Mouse (Mus musculus) embryonic facial prominence, embryonic 14.5 days (tissue): ENCODE measurements around the gene Naglu. TPM values are rescaled to one million over a fixed set of nuclear protein-coding genes. Genes with fewer than 3 reads are reported as not detected.

Experiments used
- ATAC-seq: fragments of 200-750 bp; cut with Nextera tagmentation; 2 replicates; pipeline ENCODE4 v1.8.0; 2017; ENCODE audit warnings: low read depth, moderate number of reproducible peaks, moderate TSS enrichment
- DNase-seq: peaks from one replicate; pipeline ENCODE4 v3.0.0-alpha.2; 2015; ENCODE audit warnings: low spot score
- H3K27ac ChIP-seq: fragments of 300-500 bp; sonication (generic); replicated peaks from 2 replicates; pipeline ENCODE4 v1.5.1; 2014; ENCODE audit warnings: low read depth, mild to moderate bottlenecking, low read length, moderate library complexity
- H3K27me3 ChIP-seq: fragments of 300-500 bp; sonication (generic); replicated peaks from 2 replicates; pipeline ENCODE4 v1.6.1; 2014; ENCODE audit warnings: low read length; ENCODE audit not compliant: control insufficient read depth, insufficient read depth
- H3K36me3 ChIP-seq: fragments of 300-500 bp; sonication (generic); 2 replicates; pipeline ENCODE4 v1.6.1; 2014; ENCODE audit warnings: low read length, mixed read lengths; ENCODE audit not compliant: control insufficient read depth, insufficient read depth
- H3K4me1 ChIP-seq: fragments of 300-500 bp; sonication (generic); 2 replicates; pipeline ENCODE4 v1.6.1; 2014; ENCODE audit warnings: antibody characterized with exemption, low read length; ENCODE audit not compliant: control insufficient read depth, insufficient read depth
- H3K4me2 ChIP-seq: fragments of 300-500 bp; sonication (generic); 2 replicates; pipeline ENCODE4 v1.6.1; 2014; ENCODE audit warnings: low read depth, mild to moderate bottlenecking, low read length, moderate library complexity, mixed read lengths
- H3K4me3 ChIP-seq: fragments of 300-500 bp; sonication (generic); 2 replicates; pipeline ENCODE4 v1.5.1; 2014; ENCODE audit warnings: low read depth, mild to moderate bottlenecking, low read length
- H3K9ac ChIP-seq: fragments of 300-500 bp; sonication (generic); 2 replicates; pipeline ENCODE4 v1.6.1; 2014; ENCODE audit warnings: low read depth, mild to moderate bottlenecking, low read length, moderate library complexity, mixed read lengths
- H3K9me3 ChIP-seq: fragments of 300-500 bp; sonication (generic); 2 replicates; pipeline ENCODE4 v1.6.1; 2016; ENCODE audit warnings: low read length; ENCODE audit not compliant: control insufficient read depth
- WGBS: fragments of 180-500 bp; shearing (Covaris S2); extraction: QIAGEN DNeasy Blood & Tissue Kit; methylation state at CpG from one replicate; pipeline ENCODE4 v1.1.7; 2014; 5-methylcytosine and 5-hydroxymethylcytosine counted together
- polyA plus RNA-seq: library from polyadenylated mRNA; unstranded; fragments of >200 nt; fragmentation: Nextera tagmentation; extraction: Ambion mirVana; gene quantifications from 2 replicates; pipeline ENCODE4 v1.2.1, GENCODE M21; 2014

Gene Naglu
- polyA plus RNA-seq, 1 experiment from 2014 or later, result 13.9 TPM

DNA sequence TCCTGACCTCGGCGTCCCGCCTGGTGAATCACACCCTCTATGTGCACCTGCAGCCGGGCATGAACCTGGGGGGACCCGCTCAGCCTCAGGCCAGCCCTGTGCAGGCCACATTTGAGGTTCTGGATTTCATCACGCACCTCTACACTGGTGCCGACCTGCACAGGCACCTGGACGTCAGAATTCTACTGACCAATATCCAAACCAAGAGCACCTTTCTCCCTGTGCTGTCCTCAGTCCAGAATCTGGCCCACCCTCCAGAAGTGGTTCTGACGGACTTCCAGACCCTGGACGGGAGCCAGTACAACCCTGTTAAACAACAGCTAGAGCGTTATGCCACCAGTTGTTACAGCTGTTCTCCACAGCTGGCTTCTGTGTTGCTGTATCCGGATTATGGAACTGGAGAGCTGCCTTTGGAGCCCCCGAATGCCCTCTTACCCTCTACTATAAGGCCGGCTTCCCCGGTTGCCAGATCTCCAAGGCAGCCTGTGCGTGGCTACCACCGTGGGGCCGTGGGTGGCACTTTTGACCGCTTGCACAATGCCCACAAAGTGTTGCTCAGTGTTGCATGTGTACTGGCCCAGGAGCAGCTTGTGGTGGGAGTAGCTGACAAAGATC, 13.4 kb downstream of the Naglu start:
- Histone ChIP-seq H3K27me3 (peaks cover 35% of the 10 kb centered on the region), H3K4me3 (peak overlapping the region; percentile 88), H3K27ac (peak overlapping the region; percentile 91), H3K36me3 (peaks cover 10% of the 10 kb centered on the region; the same call in 1 of the 2 replicates), H3K9ac (peak overlapping the region; percentile 90), H3K4me1 (peaks cover 10% of the 10 kb centered on the region), H3K9me3 (no peaks in the 10 kb centered on the region), H3K4me2 (peak overlapping the region; percentile 95)
- WGBS, result 30% methylated on average over 19 of the region's 19 CpGs
- DNase-seq (no peak), ATAC-seq (no peak)

DNA sequence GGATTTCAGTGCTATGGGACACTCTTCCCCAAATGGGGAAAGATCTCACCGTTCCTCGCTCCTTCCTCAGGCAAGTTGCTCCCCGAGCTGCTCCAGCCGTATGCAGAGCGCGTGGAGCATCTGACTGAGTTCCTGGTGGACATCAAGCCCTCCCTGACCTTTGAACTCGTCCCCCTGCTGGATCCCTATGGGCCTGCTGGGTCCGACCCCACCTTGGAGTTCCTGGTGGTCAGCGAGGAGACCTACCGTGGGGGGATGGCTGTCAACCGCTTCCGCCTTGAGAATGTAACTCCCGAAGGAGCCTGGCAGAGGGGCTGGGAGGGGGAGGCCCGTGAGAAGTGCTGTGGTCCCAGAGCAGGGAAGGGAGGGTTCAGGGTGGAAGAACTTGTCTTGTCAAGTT, 14.4 kb downstream of the Naglu start:
- H3K4me2 ChIP-seq, result no peak overlapping the region
- ATAC-seq (no peak), DNase-seq (no peak)
- H3K27ac ChIP-seq, result no peak overlapping the region
- no peak overlapping the region for H3K9ac ChIP-seq
- no peak overlapping the region for H3K4me3 ChIP-seq
- peaks cover 25% of the 10 kb centered on the region for H3K27me3 ChIP-seq
- H3K36me3 ChIP-seq, result peaks cover 19% of the 10 kb centered on the region
- H3K4me1 ChIP-seq, result peaks cover 10% of the 10 kb centered on the region
- WGBS, result 86% methylated on average over 14 of the region's 14 CpGs
- H3K9me3 ChIP-seq, result no peaks in the 10 kb centered on the region

DNA sequence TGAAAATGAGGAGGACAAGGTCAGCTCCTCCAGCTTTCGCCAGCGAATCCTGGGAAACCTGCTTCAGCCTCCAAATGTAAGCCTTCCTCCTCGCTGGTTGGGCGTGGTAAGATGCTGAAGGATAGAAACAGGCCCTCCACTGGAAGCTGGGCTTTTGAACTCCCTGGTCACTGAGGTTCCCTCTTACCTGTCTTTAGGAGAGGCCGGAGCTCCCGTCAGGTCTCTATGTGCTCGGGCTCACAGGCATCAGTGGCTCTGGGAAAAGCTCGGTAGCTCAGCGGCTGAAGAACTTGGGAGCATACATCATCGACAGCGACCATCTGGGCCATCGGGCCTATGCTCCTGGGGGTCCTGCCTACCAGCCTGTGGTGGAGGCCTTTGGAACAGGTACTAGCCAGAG, 15.0 kb downstream of the Naglu start:
- ATAC-seq (no peak), DNase-seq (no peak)
- Histone ChIP-seq H3K27ac (no peak overlapping the region), H3K9ac (no peak overlapping the region), H3K36me3 (peaks cover 25% of the 10 kb centered on the region), H3K9me3 (no peaks in the 10 kb centered on the region), H3K27me3 (peaks cover 19% of the 10 kb centered on the region), H3K4me1 (peaks cover 10% of the 10 kb centered on the region), H3K4me2 (no peak overlapping the region), H3K4me3 (no peak overlapping the region)
- 91% methylated on average over 12 of the region's 12 CpGs for WGBS

DNA sequence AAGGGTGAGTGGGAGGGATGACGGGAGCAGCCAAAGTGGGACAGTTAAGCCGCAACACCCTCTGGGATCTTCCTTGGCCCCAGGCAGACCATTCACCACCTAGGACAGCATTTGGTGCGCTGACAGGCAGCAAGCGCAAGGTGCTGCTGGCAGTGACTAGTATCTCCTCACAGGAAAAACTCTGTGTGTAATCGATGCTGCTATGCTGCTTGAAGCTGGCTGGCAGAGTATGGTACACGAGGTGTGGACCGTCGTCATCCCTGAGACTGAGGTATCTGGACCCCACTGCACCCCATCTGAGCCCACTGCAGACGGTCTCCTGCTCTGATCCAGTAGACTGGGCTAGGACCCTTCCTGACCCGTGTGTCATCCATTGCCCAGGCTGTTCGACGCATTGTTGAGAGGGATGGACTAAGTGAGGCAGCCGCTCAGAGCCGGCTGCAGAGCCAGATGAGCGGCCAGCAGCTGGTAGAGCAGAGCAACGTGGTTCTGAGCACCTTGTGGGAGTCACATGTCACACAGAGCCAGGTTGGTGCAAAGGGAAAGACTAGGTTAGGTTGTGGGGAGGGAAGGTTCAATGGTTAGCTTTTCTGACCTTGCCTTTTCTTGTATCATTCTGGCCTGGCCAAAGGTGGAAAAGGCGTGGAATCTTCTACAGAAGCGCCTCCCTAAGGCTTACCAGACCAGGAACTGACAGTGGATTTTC, 16.0 kb downstream of the Naglu start:
- WGBS, result 92% methylated on average over 18 of the region's 18 CpGs
- no peak for ATAC-seq
- Histone ChIP-seq H3K27me3 (peaks cover 9% of the 10 kb centered on the region), H3K4me1 (peaks cover 10% of the 10 kb centered on the region), H3K4me2 (no peak overlapping the region), H3K9ac (peak overlapping the region; percentile 82; the same call in 1 of the 2 replicates), H3K27ac (0 out of 2 replicates have a peak overlapping the region, but pooled peaks have one; percentile 78), H3K4me3 (no peak overlapping the region), H3K9me3 (no peaks in the 10 kb centered on the region), H3K36me3 (peaks cover 34% of the 10 kb centered on the region)
- no peak for DNase-seq

DNA sequence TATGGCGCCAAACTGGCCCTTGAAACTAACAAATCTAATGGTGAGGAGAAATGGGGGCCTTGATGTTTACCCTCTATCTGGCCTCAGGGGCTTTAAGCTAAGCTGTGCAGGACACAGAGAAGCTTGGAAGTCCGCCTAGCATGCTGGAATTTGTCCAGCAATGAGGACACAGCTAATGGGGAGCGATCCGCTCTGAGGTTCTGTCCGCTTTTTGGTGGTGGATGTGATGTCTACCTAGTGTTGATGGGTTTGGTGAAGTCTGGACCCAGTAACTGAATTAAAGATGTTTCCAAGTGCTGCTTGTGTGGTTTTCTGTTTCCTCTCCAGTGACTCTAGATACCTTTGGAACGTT, 16.5 kb downstream of the Naglu start:
- 77% methylated on average over 6 of the region's 6 CpGs for WGBS
- Histone ChIP-seq H3K9ac (peak overlapping the region; percentile 82; the same call in 1 of the 2 replicates), H3K4me2 (peak overlapping the region; percentile 86; the same call in 1 of the 2 replicates), H3K27me3 (peaks cover 4% of the 10 kb centered on the region), H3K4me1 (peaks cover 10% of the 10 kb centered on the region), H3K9me3 (no peaks in the 10 kb centered on the region), H3K36me3 (peaks cover 40% of the 10 kb centered on the region), H3K27ac (peak overlapping the region; percentile 78), H3K4me3 (0 out of 2 replicates have a peak overlapping the region, but pooled peaks have one; percentile 66)
- no peak for DNase-seq
- ATAC-seq, result no peak

DNA sequence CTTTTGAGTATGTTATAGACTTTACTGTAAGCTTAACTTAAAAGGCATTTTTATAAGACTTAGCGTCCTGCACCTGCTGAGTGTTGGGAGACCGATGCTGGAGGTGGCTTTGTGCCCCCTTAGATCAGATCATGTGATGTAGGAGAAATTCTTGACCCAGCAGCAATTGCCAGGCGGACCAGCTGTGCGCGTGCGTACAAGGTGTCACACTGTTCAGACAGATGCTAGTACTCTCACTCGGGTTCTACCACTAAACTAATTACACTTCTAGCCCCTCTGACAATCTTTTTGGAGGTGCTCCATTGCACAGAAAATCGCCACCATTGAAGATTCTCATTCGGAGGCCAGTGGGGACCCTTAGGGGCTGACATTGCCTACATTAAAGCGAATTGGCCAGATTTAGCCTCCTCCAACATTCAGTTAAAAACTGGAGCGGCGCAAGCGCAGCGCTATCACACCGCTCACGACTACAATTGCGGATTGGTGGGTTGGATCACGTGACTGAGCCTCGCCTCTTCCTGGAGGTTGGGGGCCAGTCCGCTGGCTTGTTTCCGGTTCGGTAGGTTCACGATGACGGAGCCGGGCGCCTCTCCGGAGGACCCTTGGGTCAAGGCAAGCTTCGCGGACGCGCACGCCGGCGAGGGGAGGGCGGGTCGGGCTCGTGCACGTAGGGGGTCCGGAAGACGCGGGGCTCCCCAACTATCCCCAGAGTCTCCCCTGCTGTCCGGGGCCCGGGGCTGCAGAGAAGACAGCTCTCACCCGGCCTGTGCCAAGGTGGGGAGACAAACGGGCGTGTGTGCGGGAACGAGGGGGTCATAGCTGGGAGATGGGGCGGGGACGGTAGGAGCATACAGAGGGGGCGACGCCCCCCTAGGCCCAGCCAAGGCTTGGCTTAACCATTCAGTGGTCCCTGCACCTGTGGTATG, 17.2 kb downstream of the Naglu start, which contains the start of gene Mlx:
Gene Mlx (plus strand): TSS at position 522 of the 926 bp plus-strand sequence.
- Histone ChIP-seq H3K4me1 (peaks cover 10% of the 10 kb centered on the region), H3K4me2 (peak within 1 kb of the TSS; percentile 86), H3K9ac (peak within 1 kb of the TSS; percentile 82), H3K4me3 (peak within 1 kb of the TSS; percentile 66), H3K27me3 (no peaks in the 10 kb centered on the region), H3K27ac (peak within 1 kb of the TSS; percentile 78), H3K9me3 (no peaks in the 10 kb centered on the region), H3K36me3 (peaks cover 47% of the 10 kb centered on the region)
- ATAC-seq (peak; percentile 90), DNase-seq (peak; percentile 97)
- under 1% methylated on average over 37 of the region's 52 CpGs for WGBS

DNA sequence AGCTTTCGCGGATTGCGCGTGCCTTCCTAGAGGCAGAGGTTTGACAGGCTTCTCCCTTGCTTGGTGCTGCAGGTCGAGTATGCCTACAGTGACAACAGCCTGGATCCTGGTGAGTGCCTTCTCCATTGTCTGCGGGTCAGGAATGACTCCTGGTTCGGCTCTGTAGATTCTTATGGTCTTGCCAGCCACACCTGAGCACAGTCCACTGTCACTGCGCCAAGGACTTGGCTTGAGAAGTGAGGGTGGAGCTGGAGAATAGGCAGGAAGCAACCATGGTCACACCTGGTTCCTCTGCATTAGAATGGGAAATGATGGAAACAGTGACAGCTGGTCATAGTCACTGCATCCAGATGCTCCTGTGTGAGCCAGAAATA, 17.9 kb downstream of the Naglu start:
- DNase-seq (no peak), ATAC-seq (no peak)
- Histone ChIP-seq H3K4me1 (peaks cover 10% of the 10 kb centered on the region), H3K36me3 (peaks cover 53% of the 10 kb centered on the region), H3K4me3 (peak overlapping the region; percentile 66), H3K9me3 (no peaks in the 10 kb centered on the region), H3K9ac (peak overlapping the region; percentile 82), H3K4me2 (peak overlapping the region; percentile 86), H3K27me3 (no peaks in the 10 kb centered on the region), H3K27ac (peak overlapping the region; percentile 61)
- 15% methylated on average over 4 of the region's 8 CpGs for WGBS

DNA sequence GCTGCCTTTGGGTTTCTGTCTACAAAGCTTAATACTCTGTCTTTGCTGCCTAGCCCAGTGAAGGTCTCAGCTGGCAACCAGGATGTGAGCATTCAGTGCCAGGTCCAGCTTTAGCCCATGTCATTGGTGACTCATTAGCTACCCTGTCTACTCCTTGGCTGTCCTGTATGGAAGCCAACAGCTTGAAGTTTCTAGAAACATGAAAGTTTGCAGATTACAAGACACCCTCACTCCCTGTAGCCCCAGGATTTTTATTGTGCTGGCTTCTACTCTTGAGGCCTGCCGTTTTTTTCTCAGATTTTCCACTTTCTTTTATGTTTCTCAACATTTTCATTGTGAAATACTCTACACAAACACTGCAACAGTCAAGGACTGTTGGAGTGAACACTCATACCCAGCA, 20.1 kb downstream of the Naglu start:
- Histone ChIP-seq H3K4me1 (peaks cover 3% of the 10 kb centered on the region; the same call in 1 of the 2 replicates), H3K36me3 (peaks cover 65% of the 10 kb centered on the region), H3K9me3 (no peaks in the 10 kb centered on the region), H3K4me3 (no peak overlapping the region), H3K27me3 (no peaks in the 10 kb centered on the region), H3K9ac (no peak overlapping the region), H3K27ac (no peak overlapping the region), H3K4me2 (no peak overlapping the region)
- WGBS, result 82% methylated on average over 1 of the region's 1 CpGs
- DNase-seq (no peak), ATAC-seq (no peak)
